Mouse (Mus musculus): ENCODE measurements around the gene Ccdc12.

DNA sequence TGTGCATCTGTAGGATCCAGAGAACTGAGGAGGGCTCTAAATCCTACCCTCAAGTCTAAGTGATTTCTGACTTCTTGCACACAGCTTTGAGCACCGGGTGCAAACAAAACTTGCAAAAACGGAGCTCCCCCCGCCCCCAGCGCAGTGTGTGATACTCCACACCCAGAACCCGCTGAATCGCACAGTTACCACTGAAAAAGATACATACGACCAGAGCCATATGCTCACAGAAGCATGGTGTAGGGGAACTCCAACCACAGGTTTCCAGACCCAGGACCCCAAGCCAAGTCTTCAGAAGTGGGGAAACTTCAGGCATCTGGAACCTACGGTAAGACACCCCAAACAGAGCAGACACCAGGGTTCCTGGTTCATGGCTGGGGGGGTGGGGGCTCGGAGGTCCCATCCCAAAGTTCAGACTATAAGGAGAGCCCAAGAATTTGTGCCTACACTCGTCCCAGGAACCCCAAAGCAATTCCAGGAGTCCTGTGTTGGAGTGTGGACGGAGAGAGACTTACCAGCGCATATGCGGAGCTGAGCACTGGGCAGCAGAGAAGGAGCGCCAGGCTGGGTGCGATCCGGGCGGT is 85.5 kb downstream of the Ccdc12 start, which contains the start of gene Myl3:
- TF ChIP-seq CTCF (IDR thresholded peaks at IDR 0.05), result no peak
- no peak for TF ChIP-seq EP300 (IDR thresholded peaks at IDR 0.05)

All from lung, postnatal 0 days (tissue).